Mouse (Mus musculus) MEL (cell line): ENCODE data around the gene Cyp2b10. TPM values are rescaled to one million over a fixed set of nuclear protein-coding genes. Genes with fewer than 3 reads are reported as not detected.

ENCODE experiments used
- DNase-seq: peaks from one replicate; pipeline ENCODE4 v3.0.0; 2011; ENCODE audit warnings: low read depth, low spot score
- H3K27ac ChIP-seq: 2 replicates; pipeline ENCODE4 v1.5.1; 2012; ENCODE audit warnings: low read depth, mild to moderate bottlenecking, control low read depth, low read length, moderate library complexity; ENCODE audit not compliant: control insufficient read depth
- H3K27me3 ChIP-seq, 2 experiments: fragments of 150-350 bp in 1 of 2; sonication (generic) in 1 of 2; 2 replicates each; pipeline ENCODE4 v1.6.1; 2012; ENCODE audit warnings: low read length in 2 of 2, mild to moderate bottlenecking in 2 of 2, improper control_type of control experiment in 1 of 2, moderate library complexity in 1 of 2; ENCODE audit not compliant: insufficient read depth in 2 of 2, control insufficient read depth in 1 of 2
- H3K36me3 ChIP-seq, 2 experiments: 2 replicates each; pipeline ENCODE4 v1.6.1; 2012 to 2014; ENCODE audit warnings: low read length in 2 of 2, improper control_type of control experiment in 1 of 2, inconsistent platforms in 1 of 2, mild to moderate bottlenecking in 1 of 2; ENCODE audit not compliant: insufficient read depth in 2 of 2, control insufficient read depth in 1 of 2
- H3K4me1 ChIP-seq, 2 experiments: fragments of 150-350 bp in 1 of 2; sonication (generic) in 1 of 2; 2 replicates each; pipeline ENCODE4 v1.6.1; 2012; ENCODE audit warnings: low read length in 2 of 2, improper control_type of control experiment in 1 of 2, mild to moderate bottlenecking in 1 of 2; ENCODE audit not compliant: insufficient read depth in 2 of 2, control insufficient read depth in 1 of 2
- H3K4me3 ChIP-seq, 2 experiments: fragments of 150-350 bp in 1 of 2; sonication (generic) in 1 of 2; 2 replicates each; pipeline ENCODE4 v1.5.1; 2012; ENCODE audit warnings: low read depth in 2 of 2, low read length in 2 of 2, mild to moderate bottlenecking in 2 of 2, moderate library complexity in 2 of 2, control low read depth in 1 of 2, improper control_type of control experiment in 1 of 2; ENCODE audit not compliant: control insufficient read depth in 1 of 2, insufficient read depth in 1 of 2
- H3K79me2 ChIP-seq: 2 replicates; pipeline ENCODE4 v1.6.1; 2012; ENCODE audit warnings: mild to moderate bottlenecking, low read length, moderate library complexity; ENCODE audit not compliant: control insufficient read depth, poor library complexity, insufficient read depth
- H3K9ac ChIP-seq: 2 replicates; pipeline ENCODE4 v1.6.1; 2012; ENCODE audit warnings: low read depth, mild to moderate bottlenecking, control low read depth, low read length, moderate library complexity; ENCODE audit not compliant: control insufficient read depth, poor library complexity, severe bottlenecking
- H3K9me3 ChIP-seq: fragments of 150-350 bp; sonication (generic); replicated peaks from 2 replicates; pipeline ENCODE4 v1.6.1; 2012; ENCODE audit warnings: mild to moderate bottlenecking, low read length, improper control_type of control experiment, moderate library complexity; ENCODE audit not compliant: insufficient read depth
- CHD1 ChIP-seq: IDR thresholded peaks from 2 replicates; pipeline ENCODE4 v1.6.1; 2012; ENCODE audit warnings: low read depth, mild to moderate bottlenecking, inconsistent platforms, low read length, improper control_type of control experiment
- CHD2 ChIP-seq: IDR thresholded peaks from 2 replicates; pipeline ENCODE4 v1.6.1; 2011; ENCODE audit warnings: low read length, improper control_type of control experiment
- CTCF ChIP-seq, 3 experiments: IDR thresholded peaks in 2 of 3; conservative IDR thresholded peaks in 1 of 3; 2 replicates each; pipeline ENCODE4 v1.5.1; 2011 to 2012; ENCODE audit warnings: low read length in 3 of 3, low read depth in 2 of 3, mild to moderate bottlenecking in 2 of 3, improper control_type of control experiment in 1 of 3, inconsistent platforms in 1 of 3, mixed read lengths in 1 of 3, moderate library complexity in 1 of 3; ENCODE audit not compliant: control insufficient read depth in 1 of 3, insufficient read depth in 1 of 3, poor library complexity in 1 of 3, severe bottlenecking in 1 of 3
- ELF1 ChIP-seq: IDR thresholded peaks from 2 replicates; pipeline ENCODE4 v1.6.1; 2014; ENCODE audit warnings: low read depth, mild to moderate bottlenecking, inconsistent platforms, low read length, improper control_type of control experiment, moderate library complexity
- EP300 ChIP-seq, 2 experiments: IDR thresholded peaks; 2 replicates each; pipeline ENCODE4 v1.6.1; 2011; ENCODE audit warnings: improper control_type of control experiment in 2 of 2, low read length in 2 of 2, low read depth in 1 of 2, mild to moderate bottlenecking in 1 of 2
- GATA1 ChIP-seq: IDR thresholded peaks from 2 replicates; pipeline ENCODE4 v1.6.1; 2011; ENCODE audit warnings: low read depth, low read length, improper control_type of control experiment
- JUND ChIP-seq: IDR thresholded peaks from 2 replicates; pipeline ENCODE4 v1.6.1; 2011; ENCODE audit warnings: low read depth, mild to moderate bottlenecking, improper control_type of control experiment, low read length
- MEF2A ChIP-seq: IDR thresholded peaks from 2 replicates; pipeline ENCODE4 v1.6.1; 2014; ENCODE audit warnings: low read depth, mild to moderate bottlenecking, inconsistent platforms, low read length, improper control_type of control experiment; ENCODE audit not compliant: poor library complexity, insufficient replicate concordance, severe bottlenecking; ENCODE audit errors: extremely low read depth
- MXI1 ChIP-seq: IDR thresholded peaks from 2 replicates; pipeline ENCODE4 v1.6.1; 2011; ENCODE audit warnings: mild to moderate bottlenecking, low read depth, low read length, improper control_type of control experiment
- MYB ChIP-seq: IDR thresholded peaks from 2 replicates; pipeline ENCODE4 v1.6.1; 2011; ENCODE audit warnings: mild to moderate bottlenecking, low read depth, low read length, improper control_type of control experiment
- MYC ChIP-seq: IDR thresholded peaks from 2 replicates; pipeline ENCODE4 v1.6.1; 2011; ENCODE audit warnings: low read depth, mild to moderate bottlenecking, low read length, improper control_type of control experiment, moderate library complexity
- POLR2A ChIP-seq, 2 experiments: IDR thresholded peaks; 2 replicates each; pipeline ENCODE4 v1.6.1; 2011 to 2012; ENCODE audit warnings: low read length in 2 of 2, mild to moderate bottlenecking in 2 of 2, control low read depth in 1 of 2, improper control_type of control experiment in 1 of 2, low read depth in 1 of 2, moderate library complexity in 1 of 2; ENCODE audit not compliant: control insufficient read depth in 1 of 2, insufficient read depth in 1 of 2, poor library complexity in 1 of 2
- POLR2AphosphoS2 ChIP-seq: IDR thresholded peaks from 2 replicates; pipeline ENCODE4 v1.6.1; 2011; ENCODE audit warnings: low read length, improper control_type of control experiment
- RAD21 ChIP-seq: IDR thresholded peaks from 2 replicates; pipeline ENCODE4 v1.6.1; 2011; ENCODE audit warnings: mild to moderate bottlenecking, low read depth, low read length, improper control_type of control experiment
- SIN3A ChIP-seq: IDR thresholded peaks from 2 replicates; pipeline ENCODE4 v1.6.1; 2012; ENCODE audit warnings: low read length, improper control_type of control experiment, inconsistent platforms
- SMC3 ChIP-seq: IDR thresholded peaks from 2 replicates; pipeline ENCODE4 v1.6.1; 2011; ENCODE audit warnings: low read depth, low read length, improper control_type of control experiment
- TCF12 ChIP-seq: IDR thresholded peaks from 2 replicates; pipeline ENCODE4 v1.6.1; 2014; ENCODE audit warnings: low read depth, mild to moderate bottlenecking, inconsistent platforms, low read length, improper control_type of control experiment, moderate library complexity
- ZKSCAN1 ChIP-seq: IDR thresholded peaks from 2 replicates; pipeline ENCODE4 v1.6.1; 2012; ENCODE audit warnings: low read depth, mild to moderate bottlenecking, inconsistent platforms, low read length, improper control_type of control experiment, moderate library complexity
- ZMIZ1 ChIP-seq: IDR thresholded peaks from 2 replicates; pipeline ENCODE4 v1.6.1; 2012; ENCODE audit warnings: low read depth, mild to moderate bottlenecking, inconsistent platforms, low read length, improper control_type of control experiment, moderate library complexity
- ZNF384 ChIP-seq: IDR thresholded peaks from 2 replicates; pipeline ENCODE4 v1.6.1; 2012; ENCODE audit warnings: low read depth, mild to moderate bottlenecking, inconsistent platforms, low read length, improper control_type of control experiment
- polyA plus RNA-seq, 2 experiments: library from polyadenylated mRNA; stranded (reverse) in 1 of 2; unstranded in 1 of 2; fragments of >175 nt in 1 of 2; fragments of >200 nt in 1 of 2; gene quantifications; 2 replicates each; pipeline versions ENCODE4 v1.2.1 to v1.2.4; 2012; ENCODE audit warnings: low replicate concordance in 2 of 2, low read depth in 1 of 2; ENCODE audit not compliant: insufficient read length in 2 of 2, insufficient read depth in 1 of 2, missing spikeins in 1 of 2
- total RNA-seq: library from RNA; depleted of rRNA; stranded (reverse); fragments of 300-350 nt; gene quantifications from 2 replicates; pipeline ENCODE4 v1.2.3, GENCODE M21; 2012

Gene Cyp2b10
- total and polyA plus RNA-seq, 3 experiments, result not detected

GRCm38 (mm10) chr7:25884272-25884671 lies 13.1 kb upstream of the Cyp2b10 start:
- H3K9me3 ChIP-seq, result no peaks in the 10 kb centered on the region
- H3K4me3 ChIP-seq, result no peak overlapping the region
- no peak overlapping the region for H3K9ac ChIP-seq
- no peak for TF ChIP-seq MYC
- TF ChIP-seq JUND, result no peak
- no peak for TF ChIP-seq TCF12
- TF ChIP-seq ZNF384, result no peak
- TF ChIP-seq GATA1, result no peak
- no peak for TF ChIP-seq CHD1
- no peak for TF ChIP-seq ELF1
- no peak for TF ChIP-seq SIN3A
- TF ChIP-seq MEF2A, result no peak
- H3K79me2 ChIP-seq, result no peaks in the 10 kb centered on the region
- no peaks in the 10 kb centered on the region for H3K4me1 ChIP-seq
- no peak overlapping the region for H3K27ac ChIP-seq
- H3K36me3 ChIP-seq, result no peaks in the 10 kb centered on the region
- H3K27me3 ChIP-seq, result no peaks in the 10 kb centered on the region
- no peak for DNase-seq

GRCm38 (mm10) chr7:25887758-25888157 lies 9.7 kb upstream of the Cyp2b10 start:
- Histone ChIP-seq H3K36me3 (no peaks in the 10 kb centered on the region), H3K4me3 (no peak overlapping the region), H3K9ac (no peak overlapping the region), H3K4me1 (no peaks in the 10 kb centered on the region), H3K9me3 (no peaks in the 10 kb centered on the region), H3K79me2 (no peaks in the 10 kb centered on the region), H3K27ac (no peak overlapping the region), H3K27me3 (no peaks in the 10 kb centered on the region)
- DNase-seq, result no peak
- TF ChIP-seq CHD2 (no peak), POLR2AphosphoS2 (no peak), EP300 (IDR thresholded peaks at IDR 0.05; ENCODE audit: low read depth in 1 of 2, low read length in 2 of 2) (no peak), ZMIZ1 (no peak), SMC3 (no peak), JUND (no peak), ZKSCAN1 (no peak), CTCF (IDR thresholded peaks at IDR 0.05 in 2 of 3, conservative IDR thresholded peaks at IDR 0.05 in 1 of 3; ENCODE audit: control insufficient read depth in 1 of 3, insufficient read depth in 1 of 3, low read depth in 2 of 3, low read length in 3 of 3, poor library complexity in 1 of 3, severe bottlenecking in 1 of 3) (no peak), MYB (no peak), ZNF384 (no peak), RAD21 (no peak), POLR2A (IDR thresholded peaks at IDR 0.05; ENCODE audit: control insufficient read depth in 1 of 2, insufficient read depth in 1 of 2, low read depth in 1 of 2, low read length in 2 of 2, poor library complexity in 1 of 2) (no peak), MXI1 (no peak)
